Mouse (Mus musculus) stomach, embryonic 15.5 days (tissue): Measurements from ENCODE around the gene Epgn. TPM values are rescaled to one million over a fixed set of nuclear protein-coding genes. Genes with fewer than 3 reads are reported as not detected.

ENCODE experiments used
- ATAC-seq: fragments of 200-750 bp; cut with Nextera tagmentation; 2 replicates; pipeline ENCODE4 v1.8.0; 2017; ENCODE audit warnings: low read depth, moderate number of reproducible peaks, moderate TSS enrichment; ENCODE audit not compliant: insufficient read depth, low FRiP score
- H3K27ac ChIP-seq: fragments of 300-500 bp; sonication (generic); 2 replicates; pipeline ENCODE4 v1.5.1; 2015; ENCODE audit warnings: mild to moderate bottlenecking, inconsistent platforms
- H3K27me3 ChIP-seq: fragments of 300-500 bp; sonication (generic); replicated peaks from 2 replicates; pipeline ENCODE4 v1.6.1; 2015; ENCODE audit warnings: inconsistent platforms
- H3K36me3 ChIP-seq: fragments of 300-500 bp; sonication (generic); 2 replicates; pipeline ENCODE4 v1.6.1; 2015; ENCODE audit warnings: inconsistent platforms
- H3K4me1 ChIP-seq: fragments of 300-500 bp; sonication (generic); 2 replicates; pipeline ENCODE4 v1.6.1; 2015; ENCODE audit warnings: inconsistent platforms
- H3K4me2 ChIP-seq: fragments of 300-500 bp; sonication (generic); 2 replicates; pipeline ENCODE4 v1.6.1; 2015; ENCODE audit warnings: mild to moderate bottlenecking, inconsistent platforms
- H3K4me3 ChIP-seq: fragments of 300-500 bp; sonication (generic); replicated peaks from 2 replicates; pipeline ENCODE4 v1.5.1; 2015; ENCODE audit warnings: inconsistent platforms
- H3K9ac ChIP-seq: fragments of 300-500 bp; sonication (generic); 2 replicates; pipeline ENCODE4 v1.6.1; 2015; ENCODE audit warnings: inconsistent platforms
- H3K9me3 ChIP-seq: fragments of 300-500 bp; sonication (generic); 2 replicates; pipeline ENCODE4 v1.6.1; 2016; ENCODE audit warnings: inconsistent platforms
- WGBS: fragments of 180-500 bp; shearing (Covaris S2); methylation state at CpG from one replicate; pipeline ENCODE4 v1.1.7; 2015; 5-methylcytosine and 5-hydroxymethylcytosine counted together
- polyA plus RNA-seq: library from polyadenylated mRNA; unstranded; fragments of >200 nt; fragmentation: Nextera tagmentation; extraction: Ambion mirVana; gene quantifications from 2 replicates; pipeline ENCODE4 v1.2.1, GENCODE M21; 2015

Epgn gene
- 0.08 and 0.15 TPM in 2 replicates for polyA plus RNA-seq

DNA sequence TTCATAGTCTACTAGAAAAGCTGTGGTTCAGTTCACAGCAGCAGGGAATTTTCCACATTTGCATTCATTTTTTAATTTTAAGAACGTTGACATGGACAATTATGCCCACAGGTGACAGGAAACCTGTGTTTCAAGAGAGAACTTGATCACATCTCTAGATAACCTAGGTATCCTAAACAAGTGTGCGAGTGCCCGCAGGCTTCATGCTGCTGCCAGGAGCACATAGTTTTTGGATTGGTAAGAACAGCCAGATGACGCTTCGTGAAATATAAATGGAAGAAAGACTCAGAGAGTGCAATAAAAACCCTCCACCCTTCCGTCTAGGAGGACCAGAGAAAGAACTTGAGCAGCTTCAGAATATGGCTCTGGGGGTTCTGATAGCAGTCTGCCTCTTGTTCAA, at the start of gene Epgn:
Gene Epgn (plus strand): TSS at position 301 of the 400 bp plus-strand sequence.
- WGBS: 84% methylated on average over 6 of the region's 6 CpGs
- H3K9ac ChIP-seq: no peak within 1 kb of the TSS
- no peaks in the 10 kb centered on the region for H3K27me3 ChIP-seq
- H3K4me1 ChIP-seq: no peaks in the 10 kb centered on the region
- no peak within 1 kb of the TSS for H3K27ac ChIP-seq
- no peak for ATAC-seq
- no peak within 1 kb of the TSS for H3K4me3 ChIP-seq
- H3K4me2 ChIP-seq: no peak within 1 kb of the TSS
- no peaks in the 10 kb centered on the region for H3K9me3 ChIP-seq
- H3K36me3 ChIP-seq: no peaks in the 10 kb centered on the region

DNA sequence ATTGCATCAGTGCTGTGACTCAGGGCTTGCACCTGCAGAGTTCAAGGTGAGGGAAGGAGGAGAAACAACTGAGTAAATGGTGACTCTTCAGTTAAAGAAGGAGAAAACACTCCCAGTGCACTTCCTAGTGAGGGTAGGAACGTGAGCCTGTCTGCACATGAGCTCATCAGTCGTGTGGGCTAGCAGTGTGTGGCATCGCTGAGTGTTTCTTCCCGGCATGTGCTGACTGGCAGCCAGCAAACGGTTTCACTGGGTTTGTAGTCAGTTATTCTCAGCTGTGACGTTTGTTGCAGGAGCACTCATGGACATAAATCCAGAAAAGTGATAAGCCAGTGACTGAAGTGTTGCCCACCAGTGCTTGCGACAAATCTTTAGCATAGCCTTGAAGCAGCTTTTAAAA, 47.0 kb upstream of the Epgn start:
- ATAC-seq: no peak
- Histone ChIP-seq H3K4me2 (no peak overlapping the region), H3K4me1 (no peaks in the 10 kb centered on the region), H3K27ac (no peak overlapping the region), H3K9ac (no peak overlapping the region), H3K4me3 (no peak overlapping the region), H3K9me3 (no peaks in the 10 kb centered on the region), H3K27me3 (no peaks in the 10 kb centered on the region), H3K36me3 (no peaks in the 10 kb centered on the region)
- WGBS: 79% methylated on average over 7 of the region's 7 CpGs

DNA sequence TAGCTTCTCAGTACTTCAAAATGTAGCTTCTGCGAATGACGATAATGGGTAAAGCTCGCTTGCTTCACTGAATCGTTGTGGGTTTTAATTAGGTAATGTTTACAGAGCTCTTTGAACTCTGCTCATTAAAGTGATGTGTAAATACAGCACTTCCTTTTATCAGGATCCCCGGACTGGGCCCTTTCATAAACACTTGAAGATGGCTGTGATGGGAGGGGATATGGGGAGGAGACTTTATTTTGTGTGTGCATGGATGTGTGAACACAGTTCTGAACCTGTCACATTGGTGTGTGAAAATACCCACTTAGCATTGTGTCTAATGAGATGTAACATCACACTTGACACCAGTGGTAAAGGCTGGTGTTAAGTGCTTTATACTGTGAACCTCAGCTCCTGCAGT, 39.7 kb upstream of the Epgn start:
- H3K4me1 ChIP-seq: no peaks in the 10 kb centered on the region
- H3K4me3 ChIP-seq: no peak overlapping the region
- H3K9ac ChIP-seq: no peak overlapping the region
- WGBS: 53% methylated on average over 5 of the region's 5 CpGs
- H3K27ac ChIP-seq: no peak overlapping the region
- no peak overlapping the region for H3K4me2 ChIP-seq
- ATAC-seq: no peak
- H3K27me3 ChIP-seq: no peaks in the 10 kb centered on the region
- no peaks in the 10 kb centered on the region for H3K36me3 ChIP-seq
- no peaks in the 10 kb centered on the region for H3K9me3 ChIP-seq

DNA sequence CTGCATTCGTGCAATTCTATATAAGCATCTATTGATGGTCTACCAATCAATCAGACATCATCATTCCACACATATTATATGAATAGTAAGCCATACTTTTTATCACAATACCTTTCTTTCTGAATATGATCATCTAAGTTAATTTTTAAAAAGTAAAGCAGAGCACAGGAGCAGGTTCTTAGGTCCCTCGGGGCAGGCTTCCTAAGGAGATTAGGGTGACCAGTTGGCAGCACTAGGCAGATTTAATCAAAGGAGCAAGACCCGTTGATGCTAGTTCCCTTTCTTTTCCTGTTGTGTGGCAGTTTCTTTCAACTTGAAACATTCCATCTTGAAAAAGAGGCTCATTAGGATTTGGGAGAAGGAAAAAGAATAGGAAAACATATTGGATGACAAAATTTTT, 39.1 kb upstream of the Epgn start:
- Histone ChIP-seq H3K36me3 (no peaks in the 10 kb centered on the region), H3K9me3 (no peaks in the 10 kb centered on the region), H3K9ac (no peak overlapping the region), H3K4me3 (no peak overlapping the region), H3K27ac (no peak overlapping the region), H3K4me2 (no peak overlapping the region), H3K27me3 (no peaks in the 10 kb centered on the region), H3K4me1 (no peaks in the 10 kb centered on the region)
- ATAC-seq: no peak
- 82% methylated on average over 3 of the region's 3 CpGs for WGBS

DNA sequence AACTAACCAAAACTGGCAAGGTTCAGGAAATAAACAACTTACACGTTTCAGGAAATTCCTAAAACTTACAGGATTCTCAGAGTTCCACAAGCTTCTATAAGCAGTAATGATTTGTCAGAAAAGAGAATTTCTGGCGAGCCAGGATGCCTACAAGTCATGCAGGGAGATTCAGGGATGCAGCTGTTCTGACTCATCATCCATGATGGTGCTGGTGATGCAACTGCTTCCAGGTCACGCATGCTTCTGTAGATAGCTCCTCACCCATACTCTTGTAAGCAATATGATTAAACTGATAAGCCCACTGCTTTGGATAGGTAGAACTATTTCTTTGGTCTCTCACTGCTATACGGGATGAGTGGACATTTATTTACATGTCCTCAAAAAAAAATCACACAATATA, 38.7 kb upstream of the Epgn start:
- H3K27ac ChIP-seq: no peak overlapping the region
- no peak overlapping the region for H3K4me2 ChIP-seq
- no peak overlapping the region for H3K9ac ChIP-seq
- H3K9me3 ChIP-seq: no peaks in the 10 kb centered on the region
- H3K36me3 ChIP-seq: no peaks in the 10 kb centered on the region
- 85% methylated on average over 4 of the region's 4 CpGs for WGBS
- no peaks in the 10 kb centered on the region for H3K4me1 ChIP-seq
- ATAC-seq: no peak
- H3K27me3 ChIP-seq: no peaks in the 10 kb centered on the region
- no peak overlapping the region for H3K4me3 ChIP-seq

DNA sequence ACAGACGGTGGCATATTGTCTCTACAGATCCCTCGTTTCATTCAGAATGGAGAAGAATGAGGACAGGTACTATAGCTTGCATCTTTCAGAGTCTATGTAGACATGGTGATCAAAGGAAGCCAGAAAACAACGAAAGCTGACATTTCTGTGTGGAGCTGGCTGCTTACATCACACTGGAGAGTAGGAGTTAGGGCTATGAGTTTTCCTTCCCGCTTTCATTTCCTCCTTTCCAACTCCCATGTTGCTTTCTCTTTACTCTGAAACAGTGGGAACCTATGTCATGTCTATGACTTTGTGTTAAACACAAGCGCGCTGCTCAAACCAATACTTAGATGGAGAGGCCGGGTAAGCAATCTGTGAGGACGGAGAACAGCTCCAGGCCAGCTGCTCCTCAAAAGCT, 27.3 kb upstream of the Epgn start:
- H3K4me2 ChIP-seq: no peak overlapping the region
- H3K4me3 ChIP-seq: no peak overlapping the region
- H3K27me3 ChIP-seq: no peaks in the 10 kb centered on the region
- ATAC-seq: no peak
- no peaks in the 10 kb centered on the region for H3K36me3 ChIP-seq
- H3K27ac ChIP-seq: no peak overlapping the region
- no peaks in the 10 kb centered on the region for H3K9me3 ChIP-seq
- no peaks in the 10 kb centered on the region for H3K4me1 ChIP-seq
- 90% methylated on average over 8 of the region's 8 CpGs for WGBS
- H3K9ac ChIP-seq: no peak overlapping the region

DNA sequence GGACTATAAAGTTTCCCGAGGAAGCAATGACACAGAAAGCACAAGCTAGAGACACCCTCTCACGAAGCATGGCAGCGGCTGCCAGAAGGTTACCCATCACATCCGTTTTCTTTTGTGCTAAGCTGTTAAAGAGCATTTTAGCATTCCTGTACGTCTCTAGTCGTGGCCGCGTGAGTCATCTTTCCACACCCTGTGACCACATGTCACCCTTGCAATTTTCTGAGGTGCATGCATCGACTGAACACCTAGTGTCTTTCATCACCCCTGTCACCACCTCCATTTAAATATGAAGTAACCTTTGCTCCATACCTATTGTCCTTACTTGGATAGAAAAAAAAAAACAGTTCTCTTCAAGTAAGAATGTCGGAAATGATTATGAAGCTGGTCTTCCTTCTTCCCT, 12.0 kb upstream of the Epgn start:
- Histone ChIP-seq H3K4me1 (no peaks in the 10 kb centered on the region), H3K27ac (no peak overlapping the region), H3K36me3 (no peaks in the 10 kb centered on the region), H3K4me3 (no peak overlapping the region), H3K4me2 (no peak overlapping the region), H3K9me3 (no peaks in the 10 kb centered on the region), H3K27me3 (no peaks in the 10 kb centered on the region), H3K9ac (no peak overlapping the region)
- no peak for ATAC-seq
- WGBS: 69% methylated on average over 10 of the region's 10 CpGs

DNA sequence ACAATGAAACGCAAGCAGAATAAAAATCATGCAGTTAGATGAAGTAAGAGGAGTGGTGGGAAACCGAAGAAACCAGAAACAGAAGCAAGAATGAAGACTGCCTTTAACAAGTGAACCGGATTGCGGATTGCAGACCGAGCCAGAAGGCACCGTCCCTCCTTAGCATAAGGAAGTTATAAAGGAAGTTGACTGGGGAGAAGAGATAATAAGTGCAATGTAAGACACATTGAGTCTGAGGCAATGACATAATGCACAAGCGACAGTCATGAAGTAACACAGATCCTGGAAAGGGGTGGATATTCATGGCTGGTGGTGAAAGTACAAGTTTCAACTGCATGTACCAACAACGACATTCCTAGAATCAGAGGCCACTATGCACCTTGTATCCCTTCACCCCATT, 4.2 kb upstream of the Epgn start:
- ATAC-seq: no peak
- no peak overlapping the region for H3K4me3 ChIP-seq
- no peaks in the 10 kb centered on the region for H3K27me3 ChIP-seq
- no peak overlapping the region for H3K9ac ChIP-seq
- WGBS: 85% methylated on average over 8 of the region's 8 CpGs
- H3K27ac ChIP-seq: no peak overlapping the region
- no peaks in the 10 kb centered on the region for H3K9me3 ChIP-seq
- H3K4me1 ChIP-seq: no peaks in the 10 kb centered on the region
- no peak overlapping the region for H3K4me2 ChIP-seq
- H3K36me3 ChIP-seq: no peaks in the 10 kb centered on the region

DNA sequence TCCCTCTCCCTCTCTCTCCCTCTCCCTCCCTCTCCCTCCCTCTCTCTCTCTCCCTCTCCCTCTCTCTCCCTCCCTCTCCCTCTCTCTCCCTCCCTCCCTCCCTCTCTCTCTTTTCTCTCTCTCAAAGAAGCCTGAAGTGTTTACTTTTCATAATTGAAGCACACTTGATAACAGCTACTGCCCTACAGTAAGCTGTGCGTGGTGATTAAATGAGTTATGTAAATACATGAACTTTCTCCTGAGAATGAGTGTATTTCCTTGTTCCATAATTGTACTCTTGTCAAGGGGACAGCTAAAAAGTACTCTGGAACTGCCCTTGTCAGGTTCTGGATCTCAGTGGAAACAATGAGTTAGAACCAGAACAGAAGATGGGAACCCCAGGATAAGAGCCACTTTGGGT, 576 bp downstream of the Epgn start:
- WGBS: 21% methylated on average over 1 of the region's 1 CpGs
- no peaks in the 10 kb centered on the region for H3K4me1 ChIP-seq
- peak; percentile 68 for ATAC-seq
- no peak overlapping the region for H3K4me2 ChIP-seq
- no peak overlapping the region for H3K27ac ChIP-seq
- no peaks in the 10 kb centered on the region for H3K27me3 ChIP-seq
- H3K4me3 ChIP-seq: no peak overlapping the region
- no peak overlapping the region for H3K9ac ChIP-seq
- H3K36me3 ChIP-seq: no peaks in the 10 kb centered on the region
- no peaks in the 10 kb centered on the region for H3K9me3 ChIP-seq

DNA sequence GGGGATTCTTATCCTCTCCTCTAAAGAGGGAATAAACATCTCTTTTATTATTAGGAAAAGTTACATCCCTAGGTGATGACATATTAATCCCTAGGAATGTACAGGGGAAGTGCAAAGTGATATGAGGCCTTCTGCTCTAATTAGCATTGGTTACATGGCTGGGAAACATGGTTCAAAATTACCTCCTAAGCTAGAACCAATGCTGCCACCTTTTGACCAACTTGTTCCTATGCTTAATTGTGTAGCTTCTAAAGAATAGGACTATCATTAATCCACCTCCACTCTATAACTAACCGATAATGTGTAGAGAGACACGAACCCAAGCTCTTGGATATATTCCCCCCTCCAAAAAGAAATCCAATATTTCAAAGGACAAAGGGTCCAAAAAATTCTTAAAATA, 3.4 kb downstream of the Epgn start:
- ATAC-seq: no peak
- Histone ChIP-seq H3K27me3 (no peaks in the 10 kb centered on the region), H3K9me3 (no peaks in the 10 kb centered on the region), H3K9ac (no peak overlapping the region), H3K4me1 (no peaks in the 10 kb centered on the region), H3K36me3 (no peaks in the 10 kb centered on the region), H3K4me3 (no peak overlapping the region), H3K27ac (no peak overlapping the region), H3K4me2 (no peak overlapping the region)
- WGBS: 84% methylated on average over 2 of the region's 2 CpGs

DNA sequence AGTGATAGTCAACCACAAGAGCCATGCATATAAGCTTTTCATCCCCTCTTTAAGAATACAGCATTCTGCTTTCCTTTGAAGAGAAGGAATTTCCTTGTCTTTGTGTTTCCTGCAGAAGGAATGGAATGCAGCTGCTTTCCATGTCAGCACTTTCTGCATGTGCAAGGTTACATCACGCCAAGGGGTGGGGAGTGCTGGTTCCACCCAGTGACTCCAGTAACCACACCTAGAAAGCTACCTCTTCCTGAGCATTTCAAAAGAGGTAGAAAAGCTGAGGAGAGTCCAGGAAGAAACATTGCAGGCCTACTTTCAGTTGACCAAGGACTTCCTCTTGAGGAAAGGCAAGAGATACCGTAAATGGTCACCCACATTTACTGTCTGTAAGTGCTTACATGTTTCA, 8.1 kb downstream of the Epgn start:
- Histone ChIP-seq H3K27me3 (no peaks in the 10 kb centered on the region), H3K9me3 (no peaks in the 10 kb centered on the region), H3K4me3 (no peak overlapping the region), H3K27ac (no peak overlapping the region), H3K4me2 (no peak overlapping the region), H3K4me1 (no peaks in the 10 kb centered on the region), H3K9ac (no peak overlapping the region), H3K36me3 (no peaks in the 10 kb centered on the region)
- ATAC-seq: no peak
- 59% methylated on average over 2 of the region's 2 CpGs for WGBS

DNA sequence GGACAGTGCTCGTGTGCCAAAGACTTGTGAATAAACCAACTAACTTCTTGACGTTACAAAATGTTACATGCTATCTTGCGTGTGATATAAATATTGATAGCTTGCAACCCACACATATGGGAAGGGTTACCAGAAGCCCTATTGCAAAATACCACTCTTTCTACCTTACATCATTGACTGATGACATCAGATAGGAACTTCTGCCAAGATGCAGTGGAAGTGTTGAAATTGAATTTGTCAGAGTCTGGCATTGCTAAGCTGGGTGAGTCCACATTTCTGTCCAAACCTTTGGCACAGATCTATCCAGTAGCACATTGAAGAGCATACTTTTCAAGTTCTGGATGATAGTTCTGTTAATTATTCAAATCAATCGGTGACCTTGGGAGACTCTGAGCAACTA, 9.4 kb downstream of the Epgn start:
- no peaks in the 10 kb centered on the region for H3K36me3 ChIP-seq
- no peak overlapping the region for H3K4me2 ChIP-seq
- no peak overlapping the region for H3K27ac ChIP-seq
- H3K4me1 ChIP-seq: no peaks in the 10 kb centered on the region
- H3K9me3 ChIP-seq: no peaks in the 10 kb centered on the region
- no peak overlapping the region for H3K4me3 ChIP-seq
- H3K9ac ChIP-seq: no peak overlapping the region
- ATAC-seq: no peak
- H3K27me3 ChIP-seq: no peaks in the 10 kb centered on the region
- WGBS: 67% methylated on average over 4 of the region's 4 CpGs

DNA sequence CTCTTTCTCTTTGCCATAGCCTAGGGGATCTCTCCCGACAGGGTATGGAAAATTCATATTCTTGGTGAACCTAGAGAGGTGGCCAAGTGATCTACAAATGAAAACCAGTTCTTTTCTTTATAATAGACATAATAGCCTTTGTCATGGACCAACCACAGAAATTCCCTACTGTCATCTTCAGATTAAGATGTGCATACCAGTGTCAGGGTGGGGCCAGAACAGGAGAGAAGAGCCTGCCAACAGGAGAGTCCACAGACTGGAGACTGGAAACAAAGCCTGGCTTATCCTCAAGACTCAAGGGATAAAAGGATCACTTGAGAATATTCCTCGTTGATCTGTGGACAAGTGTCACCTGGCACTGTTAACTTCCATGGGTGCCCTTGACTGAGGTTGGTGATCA, 10.5 kb downstream of the Epgn start:
- WGBS: 72% methylated on average over 2 of the region's 2 CpGs
- H3K4me3 ChIP-seq: no peak overlapping the region
- ATAC-seq: no peak
- no peaks in the 10 kb centered on the region for H3K36me3 ChIP-seq
- no peak overlapping the region for H3K9ac ChIP-seq
- H3K4me2 ChIP-seq: no peak overlapping the region
- H3K4me1 ChIP-seq: no peaks in the 10 kb centered on the region
- H3K27me3 ChIP-seq: no peaks in the 10 kb centered on the region
- no peak overlapping the region for H3K27ac ChIP-seq
- H3K9me3 ChIP-seq: no peaks in the 10 kb centered on the region
